Mouse (Mus musculus) kidney, postnatal 36 days (tissue): ENCODE data around the gene Gabrb2.

Experiments
- DNase-seq, 2 experiments: peaks; one replicate each; pipeline ENCODE4 v3.0.0; 2021 to 2022; ENCODE audit warnings: mixed read lengths in 2 of 2

Gene Gabrb2

GRCm38 (mm10) chr11:42535286-42535685, 115.7 kb downstream of the Gabrb2 start:
- no peak for DNase-seq

- DNase-seq: no peak
These were observed 116.3 kb downstream of the Gabrb2 start for GRCm38 (mm10) chr11:42535861-42536260.

- DNase-seq: no peak
These were observed 123.3 kb downstream of the Gabrb2 start for GRCm38 (mm10) chr11:42542861-42543260.

- DNase-seq: no peak
These were observed 146.5 kb downstream of the Gabrb2 start for GRCm38 (mm10) chr11:42566023-42566422.

GRCm38 (mm10) chr11:42571467-42571866, 151.9 kb downstream of the Gabrb2 start:
- no peak for DNase-seq

GRCm38 (mm10) chr11:42575146-42575873, 155.8 kb downstream of the Gabrb2 start:
- DNase-seq: no peak

- DNase-seq: no peak
These were observed 160.2 kb downstream of the Gabrb2 start for GRCm38 (mm10) chr11:42579804-42580203.

- DNase-seq: no peak
These were observed 161.6 kb downstream of the Gabrb2 start for GRCm38 (mm10) chr11:42581123-42581522.

GRCm38 (mm10) chr11:42581753-42582152, 162.2 kb downstream of the Gabrb2 start:
- no peak for DNase-seq

- DNase-seq: no peak
These were observed 172.9 kb downstream of the Gabrb2 start for GRCm38 (mm10) chr11:42592418-42592817.

GRCm38 (mm10) chr11:42606225-42606624, 186.7 kb downstream of the Gabrb2 start:
- DNase-seq: no peak

- no peak for DNase-seq
These were observed 189.7 kb downstream of the Gabrb2 start for GRCm38 (mm10) chr11:42609128-42609763.

GRCm38 (mm10) chr11:42618195-42618594, 198.6 kb downstream of the Gabrb2 start:
- no peak for DNase-seq

GRCm38 (mm10) chr11:42621109-42621508, 201.6 kb downstream of the Gabrb2 start:
- no peak for DNase-seq

- DNase-seq: no peak
These were observed 230.6 kb downstream of the Gabrb2 start for GRCm38 (mm10) chr11:42650111-42650510.

GRCm38 (mm10) chr11:42651572-42651971, 232.0 kb downstream of the Gabrb2 start:
- no peak for DNase-seq

GRCm38 (mm10) chr11:42654189-42654588, 234.6 kb downstream of the Gabrb2 start:
- DNase-seq: no peak

- no peak for DNase-seq
These were observed 249.1 kb downstream of the Gabrb2 start for GRCm38 (mm10) chr11:42668657-42669056.
